Mouse (Mus musculus) heart, adult 2 months (tissue): Measurements from ENCODE around the gene Rbfox2.

Experiments used
- CTCF ChIP-seq: fragments of 200-600 bp; IDR thresholded peaks from 2 replicates; pipeline ENCODE4 v1.8.1; 2022; ENCODE audit warnings: antibody characterized with exemption, mild to moderate bottlenecking, moderate library complexity
- POLR2A ChIP-seq: fragments of 200-500 bp; IDR thresholded peaks from 2 replicates; pipeline ENCODE4 v1.6.1; 2011; ENCODE audit warnings: mild to moderate bottlenecking, low read depth, low read length, control low read depth; ENCODE audit not compliant: insufficient read depth

DNA sequence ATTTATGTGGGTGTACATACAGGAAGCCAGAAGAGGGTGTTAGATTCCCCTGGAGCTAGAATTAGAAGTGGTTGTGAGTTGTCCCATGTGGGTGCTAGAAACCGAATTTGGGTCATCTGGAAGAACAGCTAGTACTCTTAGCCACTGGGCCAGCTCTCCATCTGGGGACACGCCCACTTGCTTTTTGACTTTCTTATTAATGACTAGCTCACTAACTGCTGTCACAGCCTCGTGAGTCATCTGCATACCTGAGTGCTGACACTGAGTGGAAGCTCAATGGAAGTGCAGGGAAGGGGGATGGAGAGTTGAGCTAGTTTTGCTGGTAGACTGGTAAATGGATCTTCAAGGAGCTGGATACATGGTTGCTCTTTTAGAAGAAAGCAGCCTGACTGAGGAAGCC lies 230.3 kb downstream of the Rbfox2 start:
- TF ChIP-seq CTCF (no peak), POLR2A (no peak)
